Mouse (Mus musculus): ENCODE measurements at regions not wholly inside any gene's neighbourhood (a gene's known extent, or its start where the extent isn't known, plus 50 kb on each side); places are given as distances from the start of the nearest gene placed in this dataset.
"Not testable (repeated sequence)": the region's sequence is repeated elsewhere in the genome, so short reads cannot be mapped to it uniquely, and the experiment has no call there.

DNA sequence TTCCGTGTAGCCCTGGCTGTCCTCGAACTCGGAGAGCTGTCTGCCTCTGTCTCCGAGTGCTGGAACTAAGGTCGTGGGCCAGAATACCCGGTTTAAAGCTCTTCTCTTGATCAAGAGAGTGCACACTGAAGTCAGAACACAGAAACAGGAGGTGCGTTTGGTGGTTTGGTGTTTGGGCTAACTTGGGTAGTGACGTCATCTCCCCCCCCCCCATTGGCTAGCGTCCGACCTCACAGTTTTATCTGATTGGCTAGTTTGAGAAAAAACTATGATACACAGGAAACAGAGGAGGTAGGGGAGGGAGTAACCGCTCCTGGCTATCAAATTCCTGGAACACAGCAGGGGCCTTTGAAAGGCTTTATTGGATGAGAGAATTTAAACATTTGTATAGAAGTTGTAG lies 60.2 kb upstream of the Pim1 start:
- DNase-seq (ENCODE audit: low spot score in 2 of 2) = no peak

DNA sequence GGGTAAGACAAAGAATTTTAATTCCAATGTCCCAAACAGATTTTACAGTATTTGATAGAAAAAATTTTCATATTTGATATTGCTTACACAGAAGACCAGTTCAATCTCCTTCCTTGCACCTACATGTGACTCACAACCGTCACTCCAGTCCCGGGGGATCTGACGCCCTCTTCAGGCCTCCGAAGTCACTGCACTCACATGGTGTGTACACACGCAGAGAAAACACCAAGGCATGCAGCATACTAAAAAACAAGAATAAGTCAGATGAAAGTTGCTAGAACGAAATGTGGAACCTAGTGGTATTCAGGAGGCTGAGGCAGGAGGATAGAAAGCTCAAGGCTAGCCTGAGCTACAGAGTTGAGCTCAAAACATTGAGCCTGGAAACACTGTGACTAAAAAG lies 59.7 kb upstream of the Pim1 start:
- no peak for DNase-seq (ENCODE audit: low spot score in 2 of 2)

DNA sequence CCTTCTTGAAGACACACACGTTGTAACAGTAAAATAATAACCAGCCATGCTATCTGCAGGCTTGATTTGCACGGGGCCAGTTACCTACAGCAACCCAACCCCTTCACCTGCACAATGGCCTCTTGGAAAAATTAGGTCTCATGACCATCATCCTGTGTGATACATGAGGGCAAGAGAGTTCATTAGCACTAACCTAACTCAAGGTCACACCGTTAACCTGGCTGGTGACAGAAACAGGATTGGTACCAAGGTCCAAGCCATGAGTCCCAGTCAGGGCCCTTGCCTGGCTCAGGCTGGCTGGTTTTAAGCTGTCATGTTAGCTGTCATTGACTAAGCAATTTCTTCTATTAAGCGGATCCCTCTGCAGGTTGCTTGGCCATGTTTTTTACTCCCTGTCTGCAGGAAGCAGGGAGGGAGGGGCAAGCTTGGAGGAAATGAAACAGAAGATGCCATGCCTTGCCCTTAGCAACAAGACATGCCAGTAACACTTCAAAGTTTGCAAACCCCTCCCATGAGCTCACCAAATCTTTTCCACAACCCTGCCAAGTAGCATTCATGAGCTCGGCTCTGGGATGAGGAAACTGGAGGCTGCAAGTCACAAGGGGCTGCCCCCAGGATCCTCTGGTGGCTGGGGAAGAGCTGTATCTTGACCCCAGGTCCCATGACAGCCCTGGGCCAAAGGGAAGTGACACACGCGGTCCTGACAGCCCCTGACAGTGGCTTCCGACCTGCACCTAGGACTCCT lies 58.8 kb upstream of the Pim1 start:
- no peak for DNase-seq (ENCODE audit: low spot score in 2 of 2)

DNA sequence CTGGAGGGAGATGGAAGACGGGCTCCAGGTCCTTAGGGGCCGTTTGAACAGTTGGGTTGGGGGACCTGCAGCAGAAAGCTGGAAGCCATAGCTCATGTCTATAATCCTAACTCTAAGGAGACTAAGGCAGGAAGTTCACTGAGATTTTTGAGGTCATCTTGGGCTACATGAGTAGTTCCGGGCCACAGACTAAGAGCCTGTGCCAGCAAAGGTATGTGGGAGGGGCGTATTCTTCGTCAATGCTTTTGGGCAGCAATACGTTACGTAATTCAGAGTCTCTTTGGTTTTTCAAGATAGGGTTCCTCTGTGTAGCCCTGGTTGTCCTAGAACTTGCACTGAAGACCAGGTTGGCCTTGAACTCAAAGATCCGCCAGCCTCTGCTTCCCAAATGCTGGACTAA lies 57.9 kb upstream of the Pim1 start:
- no peak for DNase-seq (ENCODE audit: low spot score in 2 of 2)

DNA sequence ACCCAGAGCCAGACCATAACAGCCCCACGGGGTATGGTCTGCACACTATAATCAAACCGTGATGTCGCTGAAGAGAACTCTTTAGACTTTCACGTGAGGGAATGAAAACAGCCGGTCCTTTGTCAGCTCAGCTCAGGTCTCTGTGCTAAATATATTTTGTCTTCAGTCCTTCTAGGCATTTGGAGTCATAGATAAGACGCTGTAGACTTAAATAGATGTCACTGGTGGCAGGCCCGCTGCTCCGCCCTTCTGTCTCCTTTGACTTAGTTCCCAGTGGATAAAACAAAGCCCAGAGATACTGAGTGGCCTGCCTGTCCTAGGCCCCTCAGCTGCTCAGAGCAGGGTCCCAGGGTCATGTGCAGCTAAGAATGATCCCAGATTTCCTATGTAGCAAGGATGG lies 57.2 kb upstream of the Pim1 start:
- DNase-seq (ENCODE audit: low spot score in 2 of 2) = no peak

DNA sequence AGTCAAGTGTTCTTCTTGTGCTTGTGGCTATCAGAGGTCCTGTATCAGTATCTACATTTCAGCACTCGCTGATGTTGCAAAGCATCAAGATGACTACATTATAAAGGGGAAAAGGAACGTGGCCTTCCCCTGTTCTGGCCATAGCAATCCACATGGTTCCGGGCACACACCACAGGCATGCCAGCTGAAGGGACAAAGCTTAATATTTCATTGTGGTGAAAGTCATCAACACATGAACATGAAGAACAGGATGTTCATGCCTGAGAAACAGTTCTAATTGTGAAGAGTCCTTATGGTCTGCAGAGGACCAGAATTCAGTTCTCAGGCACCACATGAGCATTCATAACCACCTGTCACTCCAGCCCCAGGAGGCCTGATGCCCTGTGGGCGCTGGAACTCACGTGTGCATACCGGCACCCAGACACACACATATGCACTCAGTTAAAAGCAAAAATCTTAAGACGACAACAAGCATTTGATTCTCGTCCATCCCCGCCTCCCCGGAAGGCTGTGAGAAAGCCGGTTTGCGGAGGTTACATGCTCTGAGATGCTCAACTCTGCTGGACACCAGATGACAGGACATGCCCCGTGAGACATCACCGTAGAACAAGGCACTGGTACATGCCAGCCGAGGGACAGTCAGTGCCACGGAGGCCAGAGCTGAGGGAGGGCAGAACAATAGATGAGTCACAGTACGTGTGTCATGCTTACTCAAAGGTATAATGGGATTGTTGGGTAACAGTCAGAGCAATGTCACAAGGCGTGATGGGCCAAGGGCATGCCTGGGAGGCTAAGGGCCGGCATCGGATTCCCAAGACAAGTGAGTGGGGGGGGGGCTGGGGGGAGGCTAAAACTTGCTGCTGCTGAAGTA lies 56.2 kb upstream of the Pim1 start:
- no peak for DNase-seq (ENCODE audit: low spot score in 2 of 2)

DNA sequence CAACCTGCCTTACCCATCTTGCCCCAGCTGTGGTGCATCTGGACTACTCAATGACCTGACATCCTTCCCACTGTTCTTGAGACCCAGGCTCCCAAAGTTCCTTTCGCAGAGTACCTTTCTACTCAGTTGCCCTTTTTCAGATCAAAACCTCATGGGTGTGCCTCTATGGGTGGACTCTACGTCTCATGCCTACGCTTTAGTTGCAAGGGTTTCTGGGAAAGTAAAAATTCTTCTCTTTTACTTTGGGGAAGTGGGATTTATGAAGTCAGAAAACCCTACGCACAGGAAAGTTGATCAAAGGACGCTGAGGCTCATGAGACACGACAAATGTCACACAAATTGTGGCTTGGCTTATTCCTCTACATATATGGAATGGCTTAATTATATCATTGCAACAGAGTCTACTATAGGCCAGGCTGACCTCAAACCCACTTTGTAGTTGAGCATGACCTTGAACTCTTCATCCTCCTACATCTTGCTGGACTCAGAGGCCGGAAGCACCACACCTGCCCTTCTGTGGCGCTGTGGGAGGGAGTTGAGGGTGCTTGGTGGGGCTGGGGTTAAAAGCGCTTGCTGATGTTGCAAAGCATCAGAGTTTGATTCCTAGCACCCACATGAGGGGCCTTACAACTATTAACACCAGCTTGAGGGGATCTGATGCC lies 55.1 kb upstream of the Pim1 start:
- no peak for DNase-seq (ENCODE audit: low spot score in 2 of 2)

DNA sequence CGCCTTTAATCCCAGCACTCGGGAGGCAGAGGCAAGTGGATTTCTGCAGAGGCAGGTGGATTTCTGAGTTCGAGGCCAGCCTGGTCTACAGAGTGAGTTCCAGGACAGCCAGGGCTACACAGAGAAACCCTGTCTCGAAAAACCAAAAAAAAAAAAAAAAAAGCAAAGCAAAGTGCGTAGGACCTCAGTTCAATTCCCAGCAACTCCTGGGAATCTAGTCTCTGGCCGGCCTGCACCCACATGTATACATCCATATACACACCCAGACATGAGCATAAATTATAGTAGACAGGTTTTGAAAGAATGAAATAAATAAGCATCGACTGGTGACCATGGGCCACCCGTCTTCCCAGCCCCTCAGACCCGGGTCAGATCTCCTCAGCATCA lies 54.1 kb upstream of the Pim1 start:
- DNase-seq (ENCODE audit: low spot score in 2 of 2) = not testable (repeated sequence)

DNA sequence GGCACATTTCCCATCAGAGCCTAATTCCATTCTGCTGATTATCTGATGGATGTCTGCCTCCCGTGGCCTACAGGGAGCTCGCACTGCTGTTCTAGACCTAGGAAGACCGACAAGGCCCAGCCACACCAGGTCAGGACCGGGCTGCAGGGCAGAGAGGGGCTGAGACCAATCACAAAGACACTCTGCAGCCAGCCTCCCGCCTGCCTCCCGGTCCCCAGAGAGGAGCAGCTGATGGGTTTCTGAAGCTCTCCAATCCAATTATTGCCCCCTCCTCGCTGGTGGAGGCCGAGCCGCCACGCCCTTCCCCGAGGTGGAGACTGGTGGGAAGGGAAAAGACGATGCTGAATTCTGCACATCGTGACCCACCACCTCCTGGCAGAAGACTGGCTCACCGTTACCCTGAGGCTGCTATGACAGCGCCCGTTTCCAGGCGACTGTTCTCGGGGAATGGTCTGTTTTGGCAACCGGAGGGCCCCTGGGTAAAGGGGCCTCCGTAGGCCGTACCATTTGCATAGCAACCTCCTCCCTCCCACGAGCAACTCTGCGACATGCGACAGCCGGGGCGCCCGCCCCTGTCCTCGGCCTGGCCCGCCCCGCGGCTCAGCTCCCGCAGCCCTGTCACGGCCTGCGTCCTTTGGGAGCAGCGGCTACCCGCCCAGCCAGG lies 53.5 kb upstream of the Pim1 start:
- DNase-seq (ENCODE audit: low spot score in 2 of 2) = peak; percentile 76 to 81

DNA sequence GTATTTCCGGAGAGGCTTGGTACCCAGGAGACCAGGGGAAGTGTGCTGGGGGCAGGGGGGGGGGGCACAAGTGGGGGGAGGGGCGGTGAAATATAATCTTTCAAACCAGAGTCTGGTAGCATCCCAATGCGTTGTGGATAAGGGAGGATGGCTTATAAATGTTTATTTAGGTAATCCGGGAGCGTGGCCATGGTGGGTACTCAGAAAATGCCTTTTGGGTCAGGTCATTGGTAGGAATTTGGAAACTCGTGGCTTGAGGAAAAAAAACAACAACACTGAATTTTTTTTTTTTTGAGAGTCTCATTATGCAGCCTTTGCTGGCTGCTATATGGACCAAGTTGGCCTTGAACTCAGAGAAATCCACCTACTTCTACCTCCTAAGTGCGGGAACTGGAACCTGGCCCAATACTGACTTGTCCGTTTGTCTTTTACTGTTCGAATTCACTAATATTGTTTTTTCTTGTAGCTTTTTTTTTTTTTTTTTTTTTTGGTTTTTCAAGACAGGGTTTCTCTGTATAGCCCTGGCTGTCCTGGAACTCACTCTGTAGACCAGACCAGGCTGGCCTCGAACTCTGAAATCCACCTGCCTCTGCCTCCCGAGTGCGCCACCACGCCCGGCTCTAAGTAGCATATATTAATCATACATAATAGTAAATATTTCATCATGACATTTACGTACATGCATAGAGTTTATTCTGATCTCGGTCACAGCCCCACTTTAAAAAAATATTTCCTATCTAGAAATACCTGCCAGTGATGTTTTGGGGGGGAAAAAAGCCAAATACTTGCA lies 52.8 kb upstream of the Pim1 start:
- DNase-seq (ENCODE audit: low spot score in 2 of 2) = no peak

DNA sequence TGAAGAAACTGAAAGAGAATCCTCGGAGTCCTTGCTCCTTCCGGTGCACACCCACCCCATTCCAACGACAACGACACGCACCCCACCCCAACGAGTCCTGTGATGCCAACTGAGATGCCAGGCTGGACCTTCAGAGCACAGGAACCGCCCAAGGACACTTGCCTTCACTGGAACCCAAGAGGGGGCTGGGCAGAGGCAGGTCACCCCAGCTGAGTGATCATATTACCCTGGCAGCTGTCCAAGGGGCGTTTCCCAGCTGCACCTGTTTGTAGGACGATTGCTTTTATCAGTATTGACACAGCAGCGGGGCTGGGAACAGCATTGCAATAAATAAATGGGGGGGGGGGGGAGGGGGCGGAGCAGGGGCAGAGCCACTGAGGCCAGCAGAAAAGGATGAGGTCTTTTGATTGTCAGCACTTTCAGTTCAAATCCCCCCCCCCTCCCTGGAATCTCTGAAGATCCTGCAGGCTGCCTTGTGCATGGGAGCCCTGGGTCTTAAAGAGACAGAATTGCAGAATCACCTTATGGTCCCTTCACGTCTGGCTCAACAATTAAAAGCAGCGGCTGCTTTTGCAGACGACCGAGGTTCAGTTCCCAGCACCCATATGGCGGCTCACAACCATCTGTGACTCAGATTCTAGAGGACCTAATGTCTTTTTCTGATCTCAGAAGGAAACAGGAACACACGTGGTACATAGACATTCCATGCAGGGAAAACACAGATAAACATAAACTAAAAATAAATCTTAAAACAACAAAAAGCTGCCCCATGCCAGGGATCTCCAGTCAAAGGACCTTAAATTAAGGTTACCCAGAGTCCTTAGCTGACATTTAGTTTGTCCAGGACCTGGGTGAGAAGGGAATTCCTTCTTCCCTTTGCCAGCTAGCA lies 52.0 kb upstream of the Pim1 start:
- DNase-seq (ENCODE audit: low spot score in 2 of 2) = peak; percentile 26 to 35

DNA sequence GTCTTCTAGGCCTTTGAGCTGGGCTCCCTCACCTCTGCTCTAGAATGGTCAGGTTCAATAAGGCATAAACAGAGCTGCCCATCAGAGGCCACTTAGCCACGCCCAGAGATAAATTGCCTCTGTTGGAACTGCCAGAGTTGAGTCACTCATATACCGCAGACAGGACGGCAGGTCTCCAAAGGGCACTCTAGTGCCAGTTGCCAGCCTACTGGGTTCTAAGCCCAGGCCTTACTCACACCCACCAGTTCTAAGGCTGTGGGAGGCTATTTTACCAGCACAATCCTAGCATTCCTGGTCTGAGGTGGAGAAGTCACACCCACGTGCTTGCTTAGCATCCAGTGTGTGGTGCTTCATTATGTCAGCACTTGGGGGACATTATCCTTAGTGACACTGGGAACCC lies 50.6 kb upstream of the Pim1 start:
- no peak for DNase-seq (ENCODE audit: low spot score in 2 of 2)

DNA sequence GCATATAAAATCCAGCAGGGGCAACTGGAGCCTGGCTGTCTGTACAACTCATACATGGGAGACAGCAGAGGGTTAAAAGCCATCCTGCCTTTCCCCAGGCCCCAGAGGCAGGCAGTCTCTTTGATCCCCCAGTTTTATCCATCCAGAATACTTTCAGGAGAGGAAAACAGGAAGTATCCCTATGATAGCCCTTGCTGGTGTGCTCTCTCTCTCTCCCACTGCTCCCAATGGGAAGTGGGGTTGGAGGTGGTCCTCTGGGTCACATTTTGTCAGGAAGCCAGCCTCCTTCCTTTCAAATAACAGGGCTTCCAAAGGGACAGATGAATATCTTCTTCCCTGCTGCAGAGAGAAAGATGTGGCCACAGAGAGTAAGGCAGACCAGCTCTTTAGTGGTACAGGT lies 50.1 kb upstream of the Pim1 start:
- DNase-seq (ENCODE audit: low spot score in 2 of 2) = no peak

Measured in frontal cortex, postnatal 10 days (tissue).